Mouse (Mus musculus): ENCODE results near the gene Wnt4. TPM values are rescaled to one million over a fixed set of nuclear protein-coding genes. Genes with fewer than 3 reads are reported as not detected.

Wnt4 gene
- polyA plus RNA-seq (2015; fragmentation: Nextera tagmentation; extraction: Ambion mirVana), result 13.6 and 20.4 TPM in 2 replicates

GRCm38 (mm10) chr4:137277166-137277513 lies at the start of gene Wnt4:
TSS of gene Wnt4 (plus strand) at chr4:137277489.
- Histone ChIP-seq H3K27ac (peak within 1 kb of the TSS; percentile 81), H3K4me1 (peaks cover 23% of the 10 kb centered on the region), H3K4me2 (peak within 1 kb of the TSS; percentile 92), H3K4me3 (replicated peaks) (peak within 1 kb of the TSS; percentile 58), H3K36me3 (no peaks in the 10 kb centered on the region), H3K27me3 (replicated peaks) (peaks cover 39% of the 10 kb centered on the region), H3K9ac (peak within 1 kb of the TSS; percentile 40), H3K9me3 (no peaks in the 10 kb centered on the region)
- ATAC-seq (ENCODE audit: insufficient read depth, low FRiP score, low read depth), result peak; percentile 76
- under 1% methylated on average over 27 of the region's 45 CpGs for WGBS

DNA sequence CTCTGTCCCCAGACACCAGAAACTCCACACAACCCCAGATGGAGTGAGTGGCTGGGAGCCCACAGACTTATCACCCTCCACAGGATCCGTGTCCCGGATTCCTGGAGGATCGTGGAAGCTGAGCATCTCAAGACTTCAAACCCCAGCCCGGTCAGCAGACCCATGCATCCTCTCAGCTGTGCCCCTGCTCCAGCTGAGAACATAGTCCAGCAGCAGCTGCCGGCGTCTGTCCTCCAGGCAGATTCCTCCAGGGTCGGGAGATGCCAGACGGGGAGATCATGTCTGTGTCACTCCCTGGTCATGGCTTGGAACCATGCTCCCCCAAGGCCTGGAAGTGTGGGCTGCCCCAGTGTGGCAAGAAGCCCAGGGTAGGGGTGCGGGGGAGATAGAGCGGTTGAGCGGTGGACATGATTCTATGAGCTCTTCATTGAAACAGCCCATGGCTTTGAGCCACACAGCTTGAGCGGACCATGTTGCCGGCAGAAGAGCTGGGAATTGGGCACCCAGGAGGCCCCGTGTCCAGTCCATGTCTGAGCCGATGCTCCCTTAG lies 48.6 kb upstream of the Wnt4 start:
- H3K4me1 ChIP-seq, result peaks cover 16% of the 10 kb centered on the region
- H3K36me3 ChIP-seq, result no peaks in the 10 kb centered on the region
- no peak overlapping the region for H3K27ac ChIP-seq
- WGBS, result 75% methylated on average over 15 of the region's 15 CpGs
- H3K4me3 ChIP-seq (replicated peaks), result no peak overlapping the region
- H3K27me3 ChIP-seq (replicated peaks), result no peaks in the 10 kb centered on the region
- no peaks in the 10 kb centered on the region for H3K9me3 ChIP-seq
- no peak overlapping the region for H3K9ac ChIP-seq
- no peak overlapping the region for H3K4me2 ChIP-seq
- ATAC-seq (ENCODE audit: insufficient read depth, low FRiP score, low read depth), result no peak

GRCm38 (mm10) chr4:137231494-137232470 lies 45.5 kb upstream of the Wnt4 start:
- H3K4me2 ChIP-seq, result peak overlapping the region; percentile 17
- no peak overlapping the region for H3K9ac ChIP-seq
- no peaks in the 10 kb centered on the region for H3K36me3 ChIP-seq
- H3K27ac ChIP-seq, result 0 out of 2 replicates have a peak overlapping the region, but pooled peaks have one; percentile 18
- peak; percentile 40; the same call in 1 of the 2 replicates for ATAC-seq (ENCODE audit: insufficient read depth, low FRiP score, low read depth)
- no peaks in the 10 kb centered on the region for H3K27me3 ChIP-seq (replicated peaks)
- no peak overlapping the region for H3K4me3 ChIP-seq (replicated peaks)
- WGBS, result 61% methylated on average over 16 of the region's 16 CpGs
- no peaks in the 10 kb centered on the region for H3K9me3 ChIP-seq
- peaks cover 10% of the 10 kb centered on the region for H3K4me1 ChIP-seq

DNA sequence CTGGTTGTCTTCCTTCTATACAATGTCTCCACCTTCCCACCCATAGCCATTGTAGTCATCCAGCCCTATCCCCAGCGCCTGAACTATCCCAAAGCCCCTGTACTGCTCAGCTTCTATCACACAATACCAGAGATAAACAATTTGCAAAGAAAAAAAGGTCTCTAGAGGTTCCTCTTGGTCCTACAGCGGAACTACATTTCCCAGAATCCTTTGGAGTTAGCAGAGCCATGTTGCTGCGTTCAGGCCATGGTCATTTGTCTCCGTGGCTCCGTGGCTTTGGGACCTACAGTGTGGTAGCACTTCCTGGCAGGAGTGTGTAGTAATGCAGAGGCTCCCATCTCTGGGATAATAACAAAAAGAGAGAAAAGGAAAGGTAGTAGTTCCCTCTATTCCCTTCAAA lies 43.7 kb upstream of the Wnt4 start:
- Histone ChIP-seq H3K9me3 (no peaks in the 10 kb centered on the region), H3K9ac (no peak overlapping the region), H3K36me3 (no peaks in the 10 kb centered on the region), H3K27me3 (replicated peaks) (no peaks in the 10 kb centered on the region), H3K4me3 (replicated peaks) (no peak overlapping the region), H3K4me1 (peaks cover 10% of the 10 kb centered on the region), H3K27ac (no peak overlapping the region), H3K4me2 (no peak overlapping the region)
- 70% methylated on average over 5 of the region's 5 CpGs for WGBS
- no peak for ATAC-seq (ENCODE audit: insufficient read depth, low FRiP score, low read depth)

GRCm38 (mm10) chr4:137234444-137234843 lies 42.8 kb upstream of the Wnt4 start:
- Histone ChIP-seq H3K9me3 (no peaks in the 10 kb centered on the region), H3K36me3 (no peaks in the 10 kb centered on the region), H3K9ac (no peak overlapping the region), H3K27me3 (replicated peaks) (no peaks in the 10 kb centered on the region), H3K4me2 (no peak overlapping the region), H3K27ac (no peak overlapping the region), H3K4me3 (replicated peaks) (no peak overlapping the region), H3K4me1 (peaks cover 10% of the 10 kb centered on the region)
- ATAC-seq (ENCODE audit: insufficient read depth, low FRiP score, low read depth), result no peak
- WGBS, result 83% methylated on average over 2 of the region's 2 CpGs

- 64% methylated on average over 9 of the region's 9 CpGs for WGBS
- Histone ChIP-seq H3K27ac (no peak overlapping the region), H3K4me2 (no peak overlapping the region), H3K9ac (no peak overlapping the region), H3K4me3 (replicated peaks) (no peak overlapping the region), H3K9me3 (0 out of 2 replicates have a peak, but pooled peaks cover 3% of the 10 kb centered on the region), H3K36me3 (no peaks in the 10 kb centered on the region), H3K27me3 (replicated peaks) (no peaks in the 10 kb centered on the region), H3K4me1 (peaks cover 10% of the 10 kb centered on the region)
- ATAC-seq (ENCODE audit: insufficient read depth, low FRiP score, low read depth), result no peak
Measured at GRCm38 (mm10) chr4:137235368-137235767, 41.9 kb upstream of the Wnt4 start.

DNA sequence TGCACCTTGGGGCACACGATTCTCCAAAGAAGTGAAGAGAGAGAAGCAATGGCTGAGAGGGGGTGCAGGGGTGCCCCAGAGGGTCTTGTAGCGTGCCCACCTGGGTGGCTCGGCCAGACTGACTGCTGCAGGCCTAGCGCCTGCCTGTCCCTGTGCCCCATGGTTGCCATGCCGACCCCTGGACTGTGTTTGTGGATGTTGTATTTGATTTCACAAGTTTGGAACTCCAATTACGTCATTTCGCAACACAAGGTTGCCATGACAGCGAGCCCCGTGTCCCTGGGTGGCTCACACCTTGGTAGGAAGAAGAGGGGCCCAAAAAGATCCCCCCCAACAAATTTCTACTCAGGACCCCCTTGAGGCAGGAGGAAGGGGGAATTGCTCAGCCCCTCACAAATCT lies 32.4 kb upstream of the Wnt4 start:
- Histone ChIP-seq H3K4me2 (no peak overlapping the region), H3K4me1 (no peaks in the 10 kb centered on the region), H3K9ac (no peak overlapping the region), H3K4me3 (replicated peaks) (no peak overlapping the region), H3K9me3 (0 out of 2 replicates have a peak, but pooled peaks cover 3% of the 10 kb centered on the region), H3K27me3 (replicated peaks) (no peaks in the 10 kb centered on the region), H3K27ac (no peak overlapping the region), H3K36me3 (no peaks in the 10 kb centered on the region)
- ATAC-seq (ENCODE audit: insufficient read depth, low FRiP score, low read depth), result no peak
- 72% methylated on average over 9 of the region's 9 CpGs for WGBS

DNA sequence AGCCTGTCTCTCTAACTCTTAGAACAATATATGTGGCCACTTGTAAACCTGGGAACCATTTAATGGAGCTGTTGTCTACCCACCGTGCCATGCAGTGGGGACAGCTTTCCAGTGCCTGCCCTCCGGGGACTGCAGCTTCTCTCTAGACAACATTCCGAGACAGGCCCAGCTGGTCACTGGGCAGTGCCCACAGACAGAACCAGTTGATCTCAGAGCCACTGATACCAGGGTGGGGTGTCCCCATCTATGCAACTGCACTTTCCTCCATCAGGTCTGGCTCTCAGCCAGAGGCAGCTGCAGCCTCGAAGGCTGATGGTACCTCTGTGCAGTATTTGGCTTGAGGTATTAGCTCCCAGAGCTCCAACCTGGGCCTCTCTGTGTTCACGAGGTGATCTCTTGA lies 27.0 kb upstream of the Wnt4 start:
- no peaks in the 10 kb centered on the region for H3K27me3 ChIP-seq (replicated peaks)
- WGBS, result 50% methylated on average over 5 of the region's 5 CpGs
- no peaks in the 10 kb centered on the region for H3K9me3 ChIP-seq
- no peak overlapping the region for H3K9ac ChIP-seq
- peaks cover 4% of the 10 kb centered on the region; the same call in 1 of the 2 replicates for H3K4me1 ChIP-seq
- ATAC-seq (ENCODE audit: insufficient read depth, low FRiP score, low read depth), result no peak
- no peak overlapping the region for H3K27ac ChIP-seq
- H3K4me3 ChIP-seq (replicated peaks), result no peak overlapping the region
- H3K4me2 ChIP-seq, result no peak overlapping the region
- H3K36me3 ChIP-seq, result no peaks in the 10 kb centered on the region

GRCm38 (mm10) chr4:137250849-137251248 lies 26.4 kb upstream of the Wnt4 start:
- Histone ChIP-seq H3K4me1 (peaks cover 4% of the 10 kb centered on the region; the same call in 1 of the 2 replicates), H3K27me3 (replicated peaks) (no peaks in the 10 kb centered on the region), H3K9me3 (no peaks in the 10 kb centered on the region), H3K36me3 (no peaks in the 10 kb centered on the region), H3K9ac (no peak overlapping the region), H3K4me2 (no peak overlapping the region), H3K4me3 (replicated peaks) (no peak overlapping the region), H3K27ac (no peak overlapping the region)
- no peak for ATAC-seq (ENCODE audit: insufficient read depth, low FRiP score, low read depth)
- WGBS, result 40% methylated on average over 5 of the region's 5 CpGs

DNA sequence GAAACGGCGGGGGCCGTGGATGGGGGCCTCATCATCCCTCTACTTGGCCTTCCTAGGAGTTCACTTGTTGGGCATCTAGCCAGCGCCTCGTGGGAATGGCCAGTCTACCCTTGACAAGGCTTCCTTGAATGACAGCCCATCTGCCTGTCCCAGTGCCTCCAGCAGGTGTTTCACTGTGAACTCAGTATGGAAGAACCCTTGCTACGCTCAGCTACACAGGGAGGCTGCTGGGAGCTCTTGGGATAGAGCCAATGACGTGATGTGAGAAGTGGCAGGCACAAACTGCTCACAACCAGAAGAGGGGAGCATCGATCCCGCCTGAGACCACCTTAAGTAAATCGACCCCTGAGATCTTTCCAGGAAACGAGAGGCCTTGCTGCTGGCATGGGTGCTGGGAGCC lies 23.7 kb upstream of the Wnt4 start:
- no peak overlapping the region for H3K9ac ChIP-seq
- H3K36me3 ChIP-seq, result no peaks in the 10 kb centered on the region
- no peak overlapping the region for H3K4me3 ChIP-seq (replicated peaks)
- no peaks in the 10 kb centered on the region for H3K9me3 ChIP-seq
- no peak for ATAC-seq (ENCODE audit: insufficient read depth, low FRiP score, low read depth)
- H3K27me3 ChIP-seq (replicated peaks), result no peaks in the 10 kb centered on the region
- 61% methylated on average over 11 of the region's 11 CpGs for WGBS
- H3K27ac ChIP-seq, result no peak overlapping the region
- no peak overlapping the region for H3K4me2 ChIP-seq
- peaks cover 4% of the 10 kb centered on the region; the same call in 1 of the 2 replicates for H3K4me1 ChIP-seq

DNA sequence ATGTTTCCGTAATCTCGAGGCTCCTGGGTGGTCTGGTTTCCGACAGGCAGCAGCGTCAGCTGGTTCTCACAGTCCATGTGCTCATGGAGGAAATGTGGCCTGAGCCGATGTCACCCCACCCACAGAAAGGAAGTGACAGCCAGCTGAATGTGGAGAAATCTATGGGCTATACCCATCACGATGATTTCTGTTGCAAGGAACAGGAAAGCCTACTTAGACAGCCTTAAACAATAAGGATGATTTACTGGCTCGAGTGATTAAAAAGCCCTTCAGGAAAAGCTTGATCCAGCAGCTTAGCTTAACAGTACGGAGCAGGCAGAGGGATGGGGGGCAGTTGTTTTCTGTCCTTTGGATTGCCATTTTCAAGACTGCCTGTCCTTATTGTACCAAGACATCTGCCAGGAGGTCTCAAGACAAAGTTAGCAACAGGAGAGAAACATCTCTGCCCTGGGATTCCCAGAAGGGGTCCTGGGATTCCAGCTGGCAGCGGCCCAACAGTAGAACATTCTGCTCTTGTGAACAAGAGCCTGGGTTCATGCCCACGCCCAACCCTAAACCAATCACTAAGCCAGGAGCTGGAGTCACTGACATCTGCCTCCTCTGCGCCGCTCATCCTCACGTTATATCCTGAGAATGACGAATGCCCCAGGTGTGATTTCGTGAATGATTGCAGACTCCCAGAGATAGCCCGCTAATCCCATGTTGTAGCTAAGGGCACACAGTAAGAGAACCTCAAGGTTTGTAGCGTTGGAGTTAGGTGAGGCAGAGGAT lies 22.9 kb upstream of the Wnt4 start:
- ATAC-seq (ENCODE audit: insufficient read depth, low FRiP score, low read depth), result no peak
- H3K4me3 ChIP-seq (replicated peaks), result no peak overlapping the region
- H3K36me3 ChIP-seq, result no peaks in the 10 kb centered on the region
- no peaks in the 10 kb centered on the region for H3K9me3 ChIP-seq
- 67% methylated on average over 17 of the region's 17 CpGs for WGBS
- H3K27ac ChIP-seq, result no peak overlapping the region; the same call in 1 of the 2 replicates
- no peak overlapping the region for H3K9ac ChIP-seq
- no peaks in the 10 kb centered on the region for H3K27me3 ChIP-seq (replicated peaks)
- no peak overlapping the region for H3K4me2 ChIP-seq
- peaks cover 4% of the 10 kb centered on the region; the same call in 1 of the 2 replicates for H3K4me1 ChIP-seq
